Mouse (Mus musculus) stomach, postnatal 0 days (tissue): ENCODE measurements at regions not wholly inside any gene's neighbourhood (a gene's known extent, or its start where the extent isn't known, plus 50 kb on each side); places are given as distances from the start of the nearest gene placed in this dataset.

Experiments
- ATAC-seq: fragments of 200-750 bp; cut with Nextera tagmentation; 2 replicates; pipeline ENCODE4 v1.8.0; 2017; ENCODE audit not compliant: low FRiP score, low TSS enrichment
- DNase-seq: peaks from one replicate; pipeline ENCODE4 v3.0.0-alpha.2; 2016; ENCODE audit warnings: low spot score
- H3K27ac ChIP-seq: fragments of 300-500 bp; sonication (generic); replicated peaks from 2 replicates; pipeline ENCODE4 v1.5.1; 2014; ENCODE audit warnings: mild to moderate bottlenecking, control low read depth
- H3K27me3 ChIP-seq: fragments of 300-500 bp; sonication (generic); 2 replicates; pipeline ENCODE4 v1.6.1; 2014; ENCODE audit warnings: low read length; ENCODE audit not compliant: control insufficient read depth, insufficient read depth
- H3K36me3 ChIP-seq: fragments of 300-500 bp; sonication (generic); 2 replicates; pipeline ENCODE4 v1.6.1; 2014; ENCODE audit warnings: low read length, mixed read lengths; ENCODE audit not compliant: control insufficient read depth, insufficient read depth
- H3K4me1 ChIP-seq: fragments of 300-500 bp; sonication (generic); replicated peaks from 2 replicates; pipeline ENCODE4 v1.6.1; 2014; ENCODE audit warnings: antibody characterized with exemption; ENCODE audit not compliant: control insufficient read depth, insufficient read depth
- H3K4me2 ChIP-seq: fragments of 300-500 bp; sonication (generic); replicated peaks from 2 replicates; pipeline ENCODE4 v1.6.1; 2014; ENCODE audit warnings: low read depth, mild to moderate bottlenecking, control low read depth, moderate library complexity
- H3K4me3 ChIP-seq: fragments of 300-500 bp; sonication (generic); 2 replicates; pipeline ENCODE4 v1.5.1; 2014; ENCODE audit warnings: low read depth, low read length, control low read depth
- H3K9ac ChIP-seq: fragments of 300-500 bp; sonication (generic); 2 replicates; pipeline ENCODE4 v1.6.1; 2014; ENCODE audit warnings: mild to moderate bottlenecking, low read length, control low read depth, mixed read lengths
- H3K9me3 ChIP-seq: fragments of 300-500 bp; sonication (generic); 2 replicates; pipeline ENCODE4 v1.6.1; 2016; ENCODE audit warnings: low read length; ENCODE audit not compliant: control insufficient read depth
- CTCF ChIP-seq: IDR thresholded peaks from 2 replicates; pipeline ENCODE4 v1.5.1; 2016; ENCODE audit warnings: antibody characterized with exemption, low read depth, mild to moderate bottlenecking, moderate library complexity
- EP300 ChIP-seq: optimal IDR thresholded peaks from 2 replicates; pipeline ENCODE3; 2016; ENCODE audit warnings: antibody characterized with exemption
- WGBS: fragments of 180-500 bp; shearing (Covaris S2); extraction: QIAGEN DNeasy Blood & Tissue Kit; methylation state at CpG from one replicate; pipeline ENCODE4 v1.1.7; 2014; 5-methylcytosine and 5-hydroxymethylcytosine counted together

- no peaks in the 10 kb centered on the region for H3K9me3 ChIP-seq
- 91% methylated on average over 4 of the region's 4 CpGs for WGBS
- TF ChIP-seq CTCF (no peak), EP300 (no peak)
- H3K4me3 ChIP-seq: no peak overlapping the region
- no peak overlapping the region for H3K4me2 ChIP-seq
- H3K27ac ChIP-seq: no peak overlapping the region
- no peak for DNase-seq
- no peak for ATAC-seq
- no peaks in the 10 kb centered on the region for H3K27me3 ChIP-seq
- no peak overlapping the region for H3K9ac ChIP-seq
- no peaks in the 10 kb centered on the region for H3K36me3 ChIP-seq
- H3K4me1 ChIP-seq: no peaks in the 10 kb centered on the region
Measured at GRCm38 (mm10) chr7:136397101-136397500, 497.3 kb upstream of the Mgmt start.

GRCm38 (mm10) chr7:136402688-136403597 is 491.5 kb upstream of the Mgmt start:
- no peak overlapping the region for H3K27ac ChIP-seq

GRCm38 (mm10) chr7:136405391-136405790 is 489.0 kb upstream of the Mgmt start:
- 54% methylated on average over 8 of the region's 8 CpGs for whole genome bisulfite sequencing
- Histone ChIP-seq H3K4me3 (no peak overlapping the region), H3K27ac (no peak overlapping the region), H3K36me3 (no peaks in the 10 kb centered on the region), H3K4me1 (no peaks in the 10 kb centered on the region), H3K4me2 (no peak overlapping the region), H3K9ac (no peak overlapping the region), H3K27me3 (no peaks in the 10 kb centered on the region), H3K9me3 (no peaks in the 10 kb centered on the region)
- TF ChIP-seq EP300 (no peak), CTCF (no peak)
- DNase-seq (no peak), ATAC-seq (no peak)

More at GRCm38 (mm10) chr7:136402688-136403597, 491.5 kb upstream of the Mgmt start:
- DNase-seq: no peak
- no peak overlapping the region for H3K4me2 ChIP-seq
- H3K4me1 ChIP-seq: no peaks in the 10 kb centered on the region
- H3K9me3 ChIP-seq: no peaks in the 10 kb centered on the region
- no peak for ATAC-seq
- H3K9ac ChIP-seq: no peak overlapping the region
- no peaks in the 10 kb centered on the region for H3K36me3 ChIP-seq
- no peak for TF ChIP-seq EP300
- no peak for TF ChIP-seq CTCF
- no peak overlapping the region for H3K4me3 ChIP-seq
- 87% methylated on average over 8 of the region's 8 CpGs for WGBS
- H3K27me3 ChIP-seq: no peaks in the 10 kb centered on the region

GRCm38 (mm10) chr7:136406258-136407100 is 487.9 kb upstream of the Mgmt start:
- peak overlapping the region; percentile 41 for H3K4me2 ChIP-seq
- H3K9ac ChIP-seq: no peak overlapping the region
- H3K27me3 ChIP-seq: no peaks in the 10 kb centered on the region
- DNase-seq (peak; percentile 17), ATAC-seq (no peak)
- TF ChIP-seq EP300: no peak
- TF ChIP-seq CTCF: no peak
- 31% methylated on average over 20 of the region's 20 CpGs for WGBS
- H3K9me3 ChIP-seq: no peaks in the 10 kb centered on the region
- H3K4me3 ChIP-seq: peak overlapping the region; percentile 18; the same call in 1 of the 2 replicates
- no peaks in the 10 kb centered on the region for H3K36me3 ChIP-seq
- no peaks in the 10 kb centered on the region for H3K4me1 ChIP-seq
- H3K27ac ChIP-seq: no peak overlapping the region

GRCm38 (mm10) chr7:136414808-136415207 is 479.6 kb upstream of the Mgmt start:
- H3K27ac ChIP-seq: no peak overlapping the region
- TF ChIP-seq EP300 (no peak), CTCF (no peak)
- DNase-seq (no peak), ATAC-seq (no peak)
- H3K36me3 ChIP-seq: no peaks in the 10 kb centered on the region
- no peak overlapping the region for H3K4me3 ChIP-seq
- H3K27me3 ChIP-seq: no peaks in the 10 kb centered on the region
- WGBS: 51% methylated on average over 8 of the region's 8 CpGs
- H3K9ac ChIP-seq: no peak overlapping the region
- H3K4me1 ChIP-seq: no peaks in the 10 kb centered on the region
- no peak overlapping the region for H3K4me2 ChIP-seq
- no peaks in the 10 kb centered on the region for H3K9me3 ChIP-seq

GRCm38 (mm10) chr7:136417327-136417726 is 477.1 kb upstream of the Mgmt start:
- H3K4me3 ChIP-seq: no peak overlapping the region
- H3K9ac ChIP-seq: no peak overlapping the region
- H3K27me3 ChIP-seq: no peaks in the 10 kb centered on the region
- no peaks in the 10 kb centered on the region for H3K9me3 ChIP-seq
- H3K4me2 ChIP-seq: no peak overlapping the region
- no peaks in the 10 kb centered on the region for H3K4me1 ChIP-seq
- no peak overlapping the region for H3K27ac ChIP-seq
- TF ChIP-seq EP300 (no peak), CTCF (no peak)
- WGBS: 53% methylated on average over 4 of the region's 4 CpGs
- H3K36me3 ChIP-seq: no peaks in the 10 kb centered on the region
- DNase-seq (no peak), ATAC-seq (no peak)
